In the genomic region with DNA sequence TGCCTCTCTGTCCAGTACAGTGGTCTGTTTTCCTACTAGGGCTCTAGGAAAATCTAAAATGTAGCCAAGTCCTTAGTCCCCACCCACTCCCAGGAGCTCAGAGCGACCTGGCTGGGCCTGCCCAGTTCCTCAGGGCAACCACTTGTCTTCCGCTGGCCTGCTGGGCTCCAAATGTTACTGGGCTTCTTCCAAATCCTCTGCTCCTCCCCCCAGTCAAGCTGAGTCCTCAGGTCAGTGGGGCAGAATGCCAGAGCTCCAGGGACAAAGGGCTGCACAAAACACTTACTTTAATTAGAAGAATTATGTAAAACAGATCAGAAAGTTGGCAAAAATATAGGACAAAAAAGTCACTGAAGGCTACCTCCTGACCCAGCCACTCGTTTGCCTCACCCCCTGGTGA, we compare ENCODE assay signal across 7 mouse cellular contexts. TPM values are rescaled to one million over a fixed set of nuclear protein-coding genes. Genes with fewer than 3 reads are reported as not detected.
A peak's percentile ranks its signal among the peaks of the same experiment; 100 is the strongest.
DNase-seq lines count a peak whose midpoint lies in the region; ATAC-seq lines count a peak whose summit lies in the region.

No protein-coding gene starts in this region.

- H3K9me3 ChIP-seq in forebrain, embryonic 15.5 days: no peaks in the 10 kb centered on the region
- H3K9me3 ChIP-seq in midbrain, embryonic 15.5 days: no peaks in the 10 kb centered on the region

- no peaks in the 10 kb centered on the region for H3K27me3 ChIP-seq in forebrain, embryonic 15.5 days
- no peaks in the 10 kb centered on the region for H3K27me3 ChIP-seq in midbrain, embryonic 15.5 days (replicated peaks)

- DNase-seq in adrenal gland, adult (ENCODE audit: inconsistent age in 2 of 2, low spot score in 1 of 2): peak; percentile 85 to 95
- DNase-seq in cerebellum, adult 11 months: peak; percentile 93
- DNase-seq in heart, postnatal 14 days: peak; percentile 81 to 87
- DNase-seq in left cerebral cortex, adult 11 months (ENCODE audit: low spot score): peak; percentile 30
- DNase-seq in spleen, postnatal 10 days (ENCODE audit: low spot score in 2 of 2): no peak

- no peak overlapping the region for H3K4me3 ChIP-seq in forebrain, embryonic 15.5 days
- no peak overlapping the region for H3K4me3 ChIP-seq in midbrain, embryonic 15.5 days

- H3K4me1 ChIP-seq in forebrain, embryonic 15.5 days: peaks cover 46% of the 10 kb centered on the region
- H3K4me1 ChIP-seq in midbrain, embryonic 15.5 days: peaks cover 51% of the 10 kb centered on the region

- peak; percentile 41; the same call in 1 of the 2 replicates for ATAC-seq in forebrain, embryonic 15.5 days (replicated peaks)
- peak; percentile 21; the same call in 1 of the 2 replicates for ATAC-seq in midbrain, embryonic 15.5 days (replicated peaks)

- no peak overlapping the region for H3K27ac ChIP-seq in forebrain, embryonic 15.5 days (replicated peaks)
- H3K27ac ChIP-seq in midbrain, embryonic 15.5 days: no peak overlapping the region; the same call in 1 of the 2 replicates

- no peak overlapping the region for H3K4me2 ChIP-seq in forebrain, embryonic 15.5 days (replicated peaks)
- no peak overlapping the region for H3K4me2 ChIP-seq in midbrain, embryonic 15.5 days

- intact Hi-C loops in heart, postnatal 14 days (cut with DNase I): loop anchor here (5.0 kb wide), 1 partner anchor 54 kb away; a partner anchor contains a TSS

- no peak overlapping the region for H3K9ac ChIP-seq in forebrain, embryonic 15.5 days (replicated peaks)
- H3K9ac ChIP-seq in midbrain, embryonic 15.5 days: no peak overlapping the region

- WGBS in forebrain, embryonic 15.5 days: 7% methylated on average over 3 of the region's 3 CpGs
- 7% methylated on average over 3 of the region's 3 CpGs for whole genome bisulfite sequencing in midbrain, embryonic 15.5 days

- no peaks in the 10 kb centered on the region for H3K36me3 ChIP-seq in forebrain, embryonic 15.5 days
- no peaks in the 10 kb centered on the region for H3K36me3 ChIP-seq in midbrain, embryonic 15.5 days (replicated peaks)

RNA-seq across cellular contexts. Expression of a gene that starts 56.1 kb away (rescaled TPM):
- 30.5 and 36.1 TPM in 2 replicates for polyA plus RNA-seq in forebrain, embryonic 15.5 days (2015; fragmentation: Nextera tagmentation; extraction: Ambion mirVana)
- 10 to 100 TPM; 26.4 to 27.1 TPM for total RNA-seq in heart, postnatal 14 days (2021)
- polyA plus RNA-seq in midbrain, embryonic 15.5 days (2015; fragmentation: Nextera tagmentation; extraction: Ambion mirVana): 92.6 and 97.2 TPM in 2 replicates

Comparison
In these comparisons a context has a peak if more than half of its experiments do, and no peak if none do; other contexts are left out.
1. DNase-seq: peak in adrenal gland, adult (2 of 2), cerebellum, adult 11 months (single experiment), heart, postnatal 14 days (2 of 2) and left cerebral cortex, adult 11 months (single experiment); none in spleen, postnatal 10 days (0 of 2).